Mouse (Mus musculus) fibroblast of lung, adult 2 months (primary cell): ENCODE results near the gene Alg5.

ENCODE experiments used
- DNase-seq: peaks from one replicate; pipeline ENCODE4 v3.0.0-alpha.2; 2011; ENCODE audit warnings: low read depth

Alg5 gene

GRCm38 (mm10) chr3:54795379-54795778 lies 60.0 kb downstream of the Alg5 start:
- DNase-seq = no peak

- DNase-seq = no peak
Measured at GRCm38 (mm10) chr3:54795806-54796205, 60.5 kb downstream of the Alg5 start.

GRCm38 (mm10) chr3:54797211-54797610 lies 61.9 kb downstream of the Alg5 start:
- DNase-seq = no peak
